Comparison of ENCODE assay signal across 9 mouse cellular contexts in genomic region chr5:122233695-122234094, GRCm38 (mm10). TPM values are rescaled to one million over a fixed set of nuclear protein-coding genes. Genes with fewer than 3 reads are reported as not detected.
DNase-seq lines count a peak whose midpoint lies in the region; ATAC-seq and TF ChIP-seq lines count a peak whose summit lies in the region.
"Had no signal": no experiment of that assay in that cellular context is flagged by ENCODE, and none has a peak within 500 bp of the region (broad histone marks: within the 10 kb centered on the region; RNA-seq: fewer than 3 reads in every experiment).

No protein-coding gene starts in this region.

- no peak overlapping the region for H3K4me3 ChIP-seq in liver, embryonic 12.5 days
- H3K4me3 ChIP-seq in bone marrow, adult 2 months (replicated peaks; ENCODE audit: control insufficient read depth, low read depth, low read length) = peak overlapping the region; percentile 3
- H3K4me3 ChIP-seq: liver, embryonic 13.5 days; myocyte had no signal

- TF ChIP-seq CTCF in bone marrow, adult 2 months (IDR thresholded peaks at IDR 0.05; ENCODE audit: control insufficient read depth, insufficient read depth, low read length) = no peak

- peak; percentile 7; the same call in 1 of the 2 replicates for TF ChIP-seq POLR2A in bone marrow, adult 2 months (IDR thresholded peaks at IDR 0.05; ENCODE audit: borderline replicate concordance, control insufficient read depth, low read depth, low read length)

- no peak overlapping the region for H3K9ac ChIP-seq in liver, embryonic 12.5 days
- H3K9ac ChIP-seq: liver, embryonic 13.5 days had no signal

- 46% methylated on average over 12 of the region's 12 CpGs for WGBS in liver, embryonic 12.5 days (ENCODE audit: insufficient replicate concordance)
- WGBS in bone marrow, adult 2 months = 22% methylated on average over 12 of the region's 12 CpGs

- no peaks in the 10 kb centered on the region for H3K36me3 ChIP-seq in liver, embryonic 12.5 days
- H3K36me3 ChIP-seq: liver, embryonic 13.5 days had no signal

- DNase-seq in liver = no peak
- peak; percentile 47 to 61 for DNase-seq in monocyte, adult 2 months (ENCODE audit: low read depth in 1 of 2, low spot score in 2 of 2)
- DNase-seq in thymus, postnatal 14 days = peak; percentile 51
- no peak for DNase-seq in cerebellum, postnatal 36 days
- no peak for DNase-seq in layer of hippocampus, postnatal 25 days (ENCODE audit: extremely low spot score in 1 of 2, low spot score in 1 of 2)
- DNase-seq: liver, embryonic 13.5 days had no signal

- ATAC-seq in liver, embryonic 12.5 days = 0 out of 2 replicates have a peak, but pooled peaks have one; percentile 15

- H3K27ac ChIP-seq in liver, embryonic 12.5 days = no peak overlapping the region
- H3K27ac ChIP-seq in bone marrow, adult 2 months (ENCODE audit: control insufficient read depth, insufficient read depth, low read depth, low read length, poor library complexity) = peak overlapping the region; percentile 87
- H3K27ac ChIP-seq: liver, embryonic 13.5 days had no signal

- 0 out of 2 replicates have a peak, but pooled peaks cover 3% of the 10 kb centered on the region for H3K27me3 ChIP-seq in liver, embryonic 12.5 days (replicated peaks)
- H3K27me3 ChIP-seq: liver, embryonic 13.5 days had no signal

- no peak overlapping the region; the same call in 1 of the 2 replicates for H3K4me2 ChIP-seq in liver, embryonic 12.5 days
- H3K4me2 ChIP-seq: liver, embryonic 13.5 days had no signal

- H3K9me3 ChIP-seq in liver, embryonic 12.5 days (replicated peaks) = no peaks in the 10 kb centered on the region
- H3K9me3 ChIP-seq: liver, embryonic 13.5 days had no signal

- 0 out of 2 replicates have a peak, but pooled peaks cover 9% of the 10 kb centered on the region for H3K4me1 ChIP-seq in liver, embryonic 12.5 days
- peaks cover 20% of the 10 kb centered on the region for H3K4me1 ChIP-seq in bone marrow, adult 2 months (ENCODE audit: control insufficient read depth, insufficient read depth, low read length)

RNA-seq across cellular contexts. Expression of gene Hvcn1, which starts 27.1 kb away (rescaled TPM):
- polyA plus RNA-seq in liver, embryonic 12.5 days (2016; fragmentation: Nextera tagmentation; extraction: Ambion mirVana) = 1.8 and 2.1 TPM in 2 replicates
- polyA plus RNA-seq in bone marrow, adult 2 months (2011; ENCODE audit: insufficient read depth, insufficient read length, low replicate concordance, missing spikeins) = 18.2 and 30.0 TPM in 2 replicates
- total RNA-seq in layer of hippocampus, postnatal 25 days (2021) = 1 to 10 TPM; 3.2 to 3.6 TPM

RNA-seq across cellular contexts. Expression of gene Tctn1, which starts 30.6 kb away (rescaled TPM):
- 1.2 and 1.7 TPM in 2 replicates for polyA plus RNA-seq in liver, embryonic 12.5 days (2016; fragmentation: Nextera tagmentation; extraction: Ambion mirVana)
- 6.5 and 17.7 TPM in 2 replicates for polyA plus RNA-seq in bone marrow, adult 2 months (2011; ENCODE audit: insufficient read depth, insufficient read length, low replicate concordance, missing spikeins)
- total RNA-seq in layer of hippocampus, postnatal 25 days (2021) = 10 to 100 TPM; 11.8 to 12.3 TPM

RNA-seq across cellular contexts. Expression of gene Pptc7, which starts 50.5 kb away (rescaled TPM):
- 6.1 and 6.8 TPM in 2 replicates for polyA plus RNA-seq in liver, embryonic 12.5 days (2016; fragmentation: Nextera tagmentation; extraction: Ambion mirVana)
- 5.0 and 7.2 TPM in 2 replicates for polyA plus RNA-seq in bone marrow, adult 2 months (2011; ENCODE audit: insufficient read depth, insufficient read length, low replicate concordance, missing spikeins)
- 10 to 100 TPM; 36.5 to 42.5 TPM for total RNA-seq in layer of hippocampus, postnatal 25 days (2021)

Comparison
In these comparisons a context has a peak if more than half of its experiments do, and no peak if none do; other contexts are left out.
1. DNase-seq: peak in monocyte, adult 2 months (2 of 2) and thymus, postnatal 14 days (single experiment); none in liver (single experiment), cerebellum, postnatal 36 days (0 of 2) and layer of hippocampus, postnatal 25 days (0 of 2).